Mouse (Mus musculus): Measurements from ENCODE around the gene Gm10665.
"Not testable (repeated sequence)": the region's sequence is repeated elsewhere in the genome, so short reads cannot be mapped to it uniquely, and the experiment has no call there.

The Gm10665 gene

GRCm38 (mm10) chr7:22463975-22464374, at the start of gene Gm10665:
Gene Gm10665, minus strand, starts transcription at chr7:22464075.
- not testable (repeated sequence) for DNase-seq (ENCODE audit: low read depth, low spot score)

GRCm38 (mm10) chr7:22499578-22499977, 35.7 kb upstream of the Gm10665 start, which contains the start of gene Vmn1r151:
Gene Vmn1r151, minus strand, starts transcription at chr7:22499678.
- DNase-seq (ENCODE audit: low read depth, low spot score): not testable (repeated sequence)

- not testable (repeated sequence) for DNase-seq (ENCODE audit: low read depth, low spot score)
Observed at GRCm38 (mm10) chr7:22438129-22438528, 25.7 kb downstream of the Gm10665 start, which contains the start of gene Vmn1r149. Gene Vmn1r149, minus strand, starts transcription at chr7:22438229.

- DNase-seq (ENCODE audit: low read depth, low spot score): not testable (repeated sequence)
Observed at GRCm38 (mm10) chr7:22413283-22413682, 50.6 kb downstream of the Gm10665 start, which contains the start of gene Vmn1r148. Gene Vmn1r148, plus strand, starts transcription at chr7:22413583.

Data from CD4-positive, CD25-positive, alpha-beta regulatory T cell, adult 2 months (primary cell).